Mouse (Mus musculus): ENCODE data around the gene Fbxw9. TPM values are rescaled to one million over a fixed set of nuclear protein-coding genes. Genes with fewer than 3 reads are reported as not detected.

The Fbxw9 gene
- polyA plus RNA-seq, 1 experiment from 2014 or later = 25.2 TPM

- Histone ChIP-seq H3K4me1 (replicated peaks) (peaks cover 30% of the 10 kb centered on the region), H3K4me3 (replicated peaks) (peak overlapping the region; percentile 95), H3K9ac (peak overlapping the region; percentile 99), H3K27ac (no peak overlapping the region), H3K9me3 (no peaks in the 10 kb centered on the region), H3K27me3 (replicated peaks) (no peaks in the 10 kb centered on the region), H3K36me3 (peaks cover 20% of the 10 kb centered on the region; the same call in 1 of the 2 replicates), H3K4me2 (replicated peaks) (peak overlapping the region; percentile 82)
- ATAC-seq = no peak
- WGBS = 19% methylated on average over 2 of the region's 2 CpGs
These were observed 31.9 kb upstream of the Fbxw9 start for GRCm38 (mm10) chr8:85027922-85028321.

GRCm38 (mm10) chr8:85029271-85029670 is 30.6 kb upstream of the Fbxw9 start:
- H3K36me3 ChIP-seq = peaks cover 12% of the 10 kb centered on the region; the same call in 1 of the 2 replicates
- peak overlapping the region; percentile 99; the same call in 1 of the 2 replicates for H3K9ac ChIP-seq
- no peaks in the 10 kb centered on the region for H3K9me3 ChIP-seq
- WGBS = 72% methylated on average over 14 of the region's 14 CpGs
- H3K4me2 ChIP-seq (replicated peaks) = peak overlapping the region; percentile 82
- ATAC-seq = no peak
- H3K4me1 ChIP-seq (replicated peaks) = peaks cover 22% of the 10 kb centered on the region
- H3K27ac ChIP-seq = no peak overlapping the region
- no peaks in the 10 kb centered on the region for H3K27me3 ChIP-seq (replicated peaks)
- peak overlapping the region; percentile 9; the same call in 1 of the 2 replicates for H3K4me3 ChIP-seq (replicated peaks)

- Histone ChIP-seq H3K4me3 (replicated peaks) (no peak overlapping the region), H3K9me3 (no peaks in the 10 kb centered on the region), H3K9ac (no peak overlapping the region), H3K4me2 (replicated peaks) (no peak overlapping the region), H3K27ac (no peak overlapping the region), H3K4me1 (replicated peaks) (peaks cover 20% of the 10 kb centered on the region), H3K36me3 (peaks cover 12% of the 10 kb centered on the region; the same call in 1 of the 2 replicates), H3K27me3 (replicated peaks) (no peaks in the 10 kb centered on the region)
- ATAC-seq = no peak
- WGBS = 78% methylated on average over 4 of the region's 4 CpGs
These were observed 27.1 kb upstream of the Fbxw9 start for GRCm38 (mm10) chr8:85032622-85033311.

- H3K27ac ChIP-seq = no peak overlapping the region
- no peak overlapping the region for H3K4me3 ChIP-seq (replicated peaks)
- H3K9ac ChIP-seq = no peak overlapping the region
- no peaks in the 10 kb centered on the region for H3K9me3 ChIP-seq
- WGBS = 57% methylated on average over 1 of the region's 1 CpGs
- H3K36me3 ChIP-seq = peaks cover 12% of the 10 kb centered on the region; the same call in 1 of the 2 replicates
- H3K4me1 ChIP-seq (replicated peaks) = peaks cover 11% of the 10 kb centered on the region
- no peaks in the 10 kb centered on the region for H3K27me3 ChIP-seq (replicated peaks)
- ATAC-seq = no peak
- H3K4me2 ChIP-seq (replicated peaks) = no peak overlapping the region
These were observed 26.0 kb upstream of the Fbxw9 start for GRCm38 (mm10) chr8:85033867-85034266.

GRCm38 (mm10) chr8:85034764-85035163 is 25.1 kb upstream of the Fbxw9 start:
- Histone ChIP-seq H3K36me3 (peaks cover 8% of the 10 kb centered on the region; the same call in 1 of the 2 replicates), H3K4me3 (replicated peaks) (peak overlapping the region; percentile 85), H3K9ac (0 out of 2 replicates have a peak overlapping the region, but pooled peaks have one; percentile 67), H3K27me3 (replicated peaks) (no peaks in the 10 kb centered on the region), H3K4me1 (replicated peaks) (peaks cover 10% of the 10 kb centered on the region; the same call in 1 of the 2 replicates), H3K27ac (peak overlapping the region; percentile 100), H3K9me3 (no peaks in the 10 kb centered on the region), H3K4me2 (replicated peaks) (peak overlapping the region; percentile 81)
- 3% methylated on average over 13 of the region's 13 CpGs for WGBS
- ATAC-seq = no peak

- H3K4me2 ChIP-seq (replicated peaks) = peak overlapping the region; percentile 81
- no peak for ATAC-seq
- H3K27me3 ChIP-seq (replicated peaks) = no peaks in the 10 kb centered on the region
- peak overlapping the region; percentile 100 for H3K27ac ChIP-seq
- no peaks in the 10 kb centered on the region for H3K9me3 ChIP-seq
- peak overlapping the region; percentile 85 for H3K4me3 ChIP-seq (replicated peaks)
- 4% methylated on average over 12 of the region's 12 CpGs for WGBS
- H3K36me3 ChIP-seq = peaks cover 7% of the 10 kb centered on the region; the same call in 1 of the 2 replicates
- H3K9ac ChIP-seq = peak overlapping the region; percentile 67
- peaks cover 13% of the 10 kb centered on the region; the same call in 1 of the 2 replicates for H3K4me1 ChIP-seq (replicated peaks)
These were observed 24.6 kb upstream of the Fbxw9 start for GRCm38 (mm10) chr8:85035165-85035727.

GRCm38 (mm10) chr8:85035728-85036310 is 24.0 kb upstream of the Fbxw9 start:
- Histone ChIP-seq H3K36me3 (0 out of 2 replicates have a peak, but pooled peaks cover 8% of the 10 kb centered on the region), H3K27me3 (replicated peaks) (no peaks in the 10 kb centered on the region), H3K4me1 (replicated peaks) (peaks cover 13% of the 10 kb centered on the region; the same call in 1 of the 2 replicates), H3K4me2 (replicated peaks) (peak overlapping the region; percentile 81), H3K27ac (peak overlapping the region; percentile 100), H3K9ac (peak overlapping the region; percentile 67), H3K4me3 (replicated peaks) (peak overlapping the region; percentile 85), H3K9me3 (no peaks in the 10 kb centered on the region)
- under 1% methylated on average over 15 of the region's 15 CpGs for WGBS
- peak; percentile 16 for ATAC-seq

- H3K27me3 ChIP-seq (replicated peaks) = no peaks in the 10 kb centered on the region
- peak overlapping the region; percentile 100 for H3K27ac ChIP-seq
- peak overlapping the region; percentile 85 for H3K4me3 ChIP-seq (replicated peaks)
- WGBS = under 1% methylated on average over 9 of the region's 9 CpGs
- peak; percentile 29; the same call in 1 of the 2 replicates for ATAC-seq
- H3K9ac ChIP-seq = peak overlapping the region; percentile 67
- H3K4me2 ChIP-seq (replicated peaks) = peak overlapping the region; percentile 81
- 0 out of 2 replicates have a peak, but pooled peaks cover 8% of the 10 kb centered on the region for H3K36me3 ChIP-seq
- peaks cover 13% of the 10 kb centered on the region; the same call in 1 of the 2 replicates for H3K4me1 ChIP-seq (replicated peaks)
- no peaks in the 10 kb centered on the region for H3K9me3 ChIP-seq
These were observed 23.5 kb upstream of the Fbxw9 start for GRCm38 (mm10) chr8:85036381-85036717.

- WGBS = under 1% methylated on average over 58 of the region's 59 CpGs
These were observed 23.0 kb upstream of the Fbxw9 start, which contains the start of gene Tnpo2 for GRCm38 (mm10) chr8:85036718-85037365. Tnpo2 (plus strand) TSS chr8:85036915.

GRCm38 (mm10) chr8:85037366-85037680 is 22.5 kb upstream of the Fbxw9 start:
- peaks cover 13% of the 10 kb centered on the region; the same call in 1 of the 2 replicates for H3K4me1 ChIP-seq (replicated peaks)
- under 1% methylated on average over 13 of the region's 14 CpGs for WGBS

More at GRCm38 (mm10) chr8:85036718-85037365, 23.0 kb upstream of the Fbxw9 start, which contains the start of gene Tnpo2:
- ATAC-seq = peak; percentile 93
- Histone ChIP-seq H3K4me3 (replicated peaks) (peak within 1 kb of the TSS; percentile 85), H3K27me3 (replicated peaks) (no peaks in the 10 kb centered on the region), H3K4me2 (replicated peaks) (peak within 1 kb of the TSS; percentile 88), H3K9me3 (no peaks in the 10 kb centered on the region), H3K27ac (peak within 1 kb of the TSS; percentile 100), H3K9ac (peak within 1 kb of the TSS; percentile 94), H3K4me1 (replicated peaks) (peaks cover 13% of the 10 kb centered on the region; the same call in 1 of the 2 replicates), H3K36me3 (0 out of 2 replicates have a peak, but pooled peaks cover 8% of the 10 kb centered on the region)

GRCm38 (mm10) chr8:85037681-85038531 is 21.9 kb upstream of the Fbxw9 start:
- Histone ChIP-seq H3K4me2 (replicated peaks) (peak overlapping the region; percentile 88), H3K27me3 (replicated peaks) (no peaks in the 10 kb centered on the region), H3K9ac (peak overlapping the region; percentile 94), H3K4me1 (replicated peaks) (peaks cover 13% of the 10 kb centered on the region; the same call in 1 of the 2 replicates), H3K4me3 (replicated peaks) (peak overlapping the region; percentile 85), H3K27ac (peak overlapping the region; percentile 100), H3K36me3 (0 out of 2 replicates have a peak, but pooled peaks cover 8% of the 10 kb centered on the region), H3K9me3 (no peaks in the 10 kb centered on the region)
- WGBS = under 1% methylated on average over 57 of the region's 57 CpGs
- peak; percentile 27 for ATAC-seq

More at GRCm38 (mm10) chr8:85037366-85037680, 22.5 kb upstream of the Fbxw9 start:
- H3K4me3 ChIP-seq (replicated peaks) = peak overlapping the region; percentile 85
- H3K27ac ChIP-seq = peak overlapping the region; percentile 100
- H3K36me3 ChIP-seq = 0 out of 2 replicates have a peak, but pooled peaks cover 8% of the 10 kb centered on the region
- no peaks in the 10 kb centered on the region for H3K27me3 ChIP-seq (replicated peaks)
- peak overlapping the region; percentile 88 for H3K4me2 ChIP-seq (replicated peaks)
- peak overlapping the region; percentile 94 for H3K9ac ChIP-seq
- H3K9me3 ChIP-seq = no peaks in the 10 kb centered on the region
- ATAC-seq = peak; percentile 37
